Mouse (Mus musculus) B cell, adult 62 days (primary cell): ENCODE measurements around the gene Iqcf6. TPM values are rescaled to one million over a fixed set of nuclear protein-coding genes. Genes with fewer than 3 reads are reported as not detected.

ENCODE experiments used
- total RNA-seq: library from RNA; stranded (reverse); gene quantifications from 4 replicates; pipeline ENCODE4 v1.2.4, GENCODE M21; 2023

The Iqcf6 gene
- not detected in 4 replicates for total RNA-seq

DNA sequence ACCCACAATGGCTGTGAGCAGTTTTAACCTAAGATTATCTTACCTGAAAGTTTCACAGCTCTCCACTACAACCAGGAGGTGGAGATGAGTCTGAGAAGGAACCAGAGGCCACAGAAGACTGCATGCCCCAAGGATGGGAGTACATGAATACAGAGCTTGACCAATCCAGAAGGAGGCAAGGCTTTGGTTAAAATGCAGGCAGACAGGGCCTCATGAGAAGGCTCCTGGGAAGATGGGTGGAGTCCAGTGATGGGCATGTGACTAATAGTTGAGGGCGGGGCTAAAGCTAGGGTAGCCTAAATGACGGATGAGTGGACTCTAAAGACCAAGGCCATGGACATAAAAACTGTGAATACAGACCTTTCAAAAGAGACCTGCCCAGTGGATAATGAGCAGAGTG lies at the start of gene Iqcf6:
Gene Iqcf6 (plus strand): TSS at position 301 of the 400 bp plus-strand sequence.

GRCm38 (mm10) chr9:106655884-106656720 lies 29.7 kb downstream of the Iqcf6 start, which contains the start of gene Grm2:
Grm2 (minus strand) TSS chr9:106656082.

Other genes with a start within 250 kb of the Iqcf6 start
- 677 to 786 TPM (median 732 TPM) in 4 replicates for gene Rpl29, start 197.1 kb upstream of the Iqcf6 start, total RNA-seq
- 16.8 to 19.5 TPM (median 17.8 TPM) in 4 replicates for gene Acy1, start 188.3 kb upstream of the Iqcf6 start, total RNA-seq
- 4.4 to 6.3 TPM (median 5.1 TPM) in 4 replicates for gene Abhd14b, start 179.1 kb upstream of the Iqcf6 start, total RNA-seq
- 7.2 to 9.9 TPM (median 8.4 TPM) in 4 replicates for gene Abhd14a, start 178.9 kb upstream of the Iqcf6 start, total RNA-seq
- gene Pcbp4, start 173.3 kb upstream of the Iqcf6 start, total RNA-seq = 4.8 to 8.3 TPM (median 5.7 TPM) in 4 replicates
- 0.30 to 0.66 TPM (median 0.47 TPM) in 3 of 4 replicates, not detected in the other for gene Gpr62, start 160.6 kb upstream of the Iqcf6 start, total RNA-seq
- 51.1 to 62.7 TPM (median 59.3 TPM) in 4 replicates for gene Rrp9, start 150.6 kb upstream of the Iqcf6 start, total RNA-seq
- gene Parp3, start 149.6 kb upstream of the Iqcf6 start, total RNA-seq = 43.4 to 56.2 TPM (median 50.5 TPM) in 4 replicates
- not detected in 4 replicates for gene Iqcf1, start 126.6 kb upstream of the Iqcf6 start, total RNA-seq
- gene Iqcf5, start 112.0 kb upstream of the Iqcf6 start, total RNA-seq = not detected in 4 replicates
- gene Iqcf3, start 65.0 kb upstream of the Iqcf6 start, total RNA-seq = not detected in 4 replicates
- gene Iqcf4, start 55.6 kb upstream of the Iqcf6 start, total RNA-seq = not detected in 4 replicates
- not detected in 4 replicates for gene Grm2, start 29.5 kb downstream of the Iqcf6 start, total RNA-seq
- gene Tex264, start 59.3 kb downstream of the Iqcf6 start, total RNA-seq = 35.4 to 37.0 TPM (median 36.3 TPM) in 4 replicates
- 32.9 to 38.6 TPM (median 35.5 TPM) in 4 replicates for gene Rad54l2, start 162.6 kb downstream of the Iqcf6 start, total RNA-seq
- 36.8 to 47.5 TPM (median 42.7 TPM) in 4 replicates for gene Dcaf1, start 195.3 kb downstream of the Iqcf6 start, total RNA-seq